Mouse (Mus musculus): ENCODE measurements around the gene Lmod3. TPM values are rescaled to one million over a fixed set of nuclear protein-coding genes. Genes with fewer than 3 reads are reported as not detected.

Lmod3 gene
- polyA plus RNA-seq, 1 experiment from 2014 or later, result 0.79 TPM

DNA sequence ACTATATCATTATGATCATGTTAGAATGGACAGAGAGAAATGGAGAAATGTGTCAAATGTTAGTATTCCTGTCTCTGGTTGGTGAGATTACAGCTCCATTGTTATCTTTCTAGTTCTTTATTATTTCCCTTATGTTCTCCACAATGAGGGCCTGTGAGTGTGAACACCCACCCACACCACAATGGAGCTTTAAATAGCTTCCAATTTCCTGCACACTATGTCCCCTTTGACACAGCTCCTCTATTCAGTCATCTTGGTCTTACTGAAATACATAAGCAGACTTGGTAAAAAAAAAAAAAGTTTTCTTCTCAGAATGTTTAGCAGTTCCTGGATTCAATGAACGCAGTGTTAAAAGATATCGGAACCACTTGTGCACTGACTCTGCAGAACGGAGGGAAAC, 38.1 kb upstream of the Lmod3 start:
- Histone ChIP-seq H3K9me3 (replicated peaks) (no peaks in the 10 kb centered on the region), H3K27me3 (no peaks in the 10 kb centered on the region), H3K4me1 (peaks cover 15% of the 10 kb centered on the region), H3K4me2 (peak overlapping the region; percentile 12; the same call in 1 of the 2 replicates), H3K4me3 (replicated peaks) (no peak overlapping the region), H3K9ac (no peak overlapping the region), H3K36me3 (peaks cover 30% of the 10 kb centered on the region), H3K27ac (peak overlapping the region; percentile 57; the same call in 1 of the 2 replicates)
- ATAC-seq (replicated peaks; ENCODE audit: low FRiP score), result no peak
- 60% methylated on average over 3 of the region's 3 CpGs for WGBS

GRCm38 (mm10) chr6:97289838-97290237, 37.3 kb upstream of the Lmod3 start:
- no peak for ATAC-seq (replicated peaks; ENCODE audit: low FRiP score)
- Histone ChIP-seq H3K27me3 (no peaks in the 10 kb centered on the region), H3K9ac (no peak overlapping the region), H3K9me3 (replicated peaks) (no peaks in the 10 kb centered on the region), H3K4me1 (peaks cover 15% of the 10 kb centered on the region), H3K36me3 (peaks cover 23% of the 10 kb centered on the region), H3K27ac (no peak overlapping the region), H3K4me3 (replicated peaks) (no peak overlapping the region), H3K4me2 (no peak overlapping the region)
- 90% methylated on average over 4 of the region's 4 CpGs for WGBS

DNA sequence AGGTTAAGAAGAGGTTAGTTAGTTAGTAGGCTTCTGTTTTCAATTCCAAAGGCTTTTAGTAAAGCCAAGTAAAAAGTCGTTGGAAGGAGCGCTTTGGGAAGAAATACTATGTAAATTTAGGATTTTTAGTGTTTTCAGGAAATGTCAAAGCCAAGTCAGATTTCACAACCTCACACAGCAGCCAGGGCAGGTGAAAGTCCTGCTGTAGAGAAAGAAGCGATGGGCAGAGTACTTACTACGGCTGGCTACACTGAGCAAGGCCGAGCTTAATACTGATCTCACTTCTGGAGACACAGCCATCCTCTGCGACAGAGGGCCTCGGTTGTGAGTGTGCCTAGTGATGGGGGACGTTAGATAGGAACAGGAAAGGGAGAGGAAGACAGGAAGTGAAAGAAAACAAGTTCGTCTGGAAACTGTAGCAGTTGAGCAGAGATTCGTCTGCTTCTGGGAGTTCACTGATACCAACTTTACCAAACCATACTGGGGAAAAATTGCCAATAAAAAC, 36.8 kb upstream of the Lmod3 start:
- Histone ChIP-seq H3K27ac (no peak overlapping the region), H3K36me3 (peaks cover 23% of the 10 kb centered on the region), H3K4me1 (peaks cover 15% of the 10 kb centered on the region), H3K9ac (no peak overlapping the region), H3K27me3 (no peaks in the 10 kb centered on the region), H3K9me3 (replicated peaks) (no peaks in the 10 kb centered on the region), H3K4me3 (replicated peaks) (no peak overlapping the region), H3K4me2 (no peak overlapping the region)
- ATAC-seq (replicated peaks; ENCODE audit: low FRiP score), result no peak
- WGBS, result 61% methylated on average over 10 of the region's 10 CpGs

DNA sequence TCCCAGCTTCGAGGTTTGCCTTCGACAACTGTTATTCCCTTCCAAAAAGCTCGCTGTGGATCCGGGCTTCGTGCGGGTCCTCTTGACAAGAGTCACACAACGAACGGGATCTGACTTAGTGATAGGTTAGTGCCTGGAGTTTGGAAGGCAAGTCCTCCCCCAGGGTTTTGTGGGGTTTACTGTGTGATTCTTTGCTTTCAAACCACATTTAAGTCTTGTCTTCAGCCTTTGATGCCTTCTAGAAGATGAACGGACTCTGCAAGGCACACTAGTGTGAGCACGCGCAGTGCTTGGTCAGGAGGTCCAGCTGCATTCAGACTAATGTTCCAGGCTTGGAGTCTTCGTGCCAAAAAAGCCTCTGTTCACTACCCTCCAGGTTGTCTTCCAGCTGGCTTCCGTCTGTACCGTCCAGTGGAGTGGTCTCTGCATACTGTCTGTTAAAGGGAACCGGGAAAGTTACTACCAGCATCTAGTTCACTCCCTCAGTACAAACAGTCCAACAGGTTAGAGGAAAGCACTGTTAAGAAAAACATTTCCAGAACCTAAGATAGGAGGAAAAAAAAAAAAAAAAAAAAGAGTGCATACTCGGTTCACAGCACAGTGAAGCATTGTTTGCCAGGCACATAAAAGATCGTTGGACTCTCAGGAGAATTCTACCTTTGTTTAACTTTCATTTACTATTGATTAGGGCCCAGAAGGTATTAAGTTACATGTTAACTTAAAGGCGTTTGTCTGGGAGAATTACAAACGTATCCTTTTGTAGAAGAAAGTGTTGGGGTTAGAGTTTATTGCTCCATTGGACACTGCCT, 35.7 kb upstream of the Lmod3 start:
- no peak for ATAC-seq (replicated peaks; ENCODE audit: low FRiP score)
- H3K9ac ChIP-seq, result no peak overlapping the region
- H3K27ac ChIP-seq, result peak overlapping the region; percentile 34; the same call in 1 of the 2 replicates
- peaks cover 23% of the 10 kb centered on the region for H3K36me3 ChIP-seq
- no peak overlapping the region for H3K4me2 ChIP-seq
- 63% methylated on average over 19 of the region's 19 CpGs for WGBS
- H3K9me3 ChIP-seq (replicated peaks), result no peaks in the 10 kb centered on the region
- peaks cover 15% of the 10 kb centered on the region for H3K4me1 ChIP-seq
- no peak overlapping the region for H3K4me3 ChIP-seq (replicated peaks)
- no peaks in the 10 kb centered on the region for H3K27me3 ChIP-seq

DNA sequence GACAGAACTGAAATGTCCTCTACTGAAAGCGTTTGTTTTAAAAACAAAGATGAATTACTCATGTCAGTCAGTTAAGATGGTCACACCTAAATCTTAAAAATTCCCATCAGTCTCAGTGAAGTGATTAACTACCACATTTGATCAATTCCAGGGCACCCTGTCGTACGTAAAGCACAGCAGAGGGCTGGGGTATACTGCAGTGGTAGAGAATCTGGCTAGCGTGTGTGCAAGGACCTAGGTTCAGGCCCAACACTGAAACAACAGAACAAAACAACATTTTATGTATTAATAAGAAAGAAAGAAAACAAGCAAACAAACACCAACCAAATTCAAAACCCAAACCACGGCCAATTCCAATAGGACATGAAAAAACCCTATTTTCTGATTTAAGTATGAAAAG, 33.8 kb upstream of the Lmod3 start:
- 89% methylated on average over 5 of the region's 5 CpGs for WGBS
- ATAC-seq (replicated peaks; ENCODE audit: low FRiP score), result no peak
- H3K27me3 ChIP-seq, result no peaks in the 10 kb centered on the region

GRCm38 (mm10) chr6:97283676-97284075, 31.1 kb upstream of the Lmod3 start:
- Histone ChIP-seq H3K4me3 (replicated peaks) (no peak overlapping the region), H3K9me3 (replicated peaks) (no peaks in the 10 kb centered on the region), H3K27me3 (no peaks in the 10 kb centered on the region), H3K4me2 (no peak overlapping the region), H3K27ac (no peak overlapping the region), H3K36me3 (peaks cover 10% of the 10 kb centered on the region), H3K9ac (no peak overlapping the region), H3K4me1 (peaks cover 11% of the 10 kb centered on the region)
- WGBS, result 95% methylated on average over 1 of the region's 1 CpGs
- ATAC-seq (replicated peaks; ENCODE audit: low FRiP score), result no peak

More for the DNA sequence above, 33.8 kb upstream of the Lmod3 start:
- Histone ChIP-seq H3K9me3 (replicated peaks) (no peaks in the 10 kb centered on the region), H3K4me3 (replicated peaks) (no peak overlapping the region), H3K9ac (no peak overlapping the region), H3K36me3 (peaks cover 10% of the 10 kb centered on the region), H3K27ac (no peak overlapping the region), H3K4me1 (peaks cover 13% of the 10 kb centered on the region), H3K4me2 (no peak overlapping the region)

- Histone ChIP-seq H3K4me3 (replicated peaks) (no peak overlapping the region), H3K4me2 (peak overlapping the region; percentile 74; the same call in 1 of the 2 replicates), H3K9me3 (replicated peaks) (no peaks in the 10 kb centered on the region), H3K36me3 (no peaks in the 10 kb centered on the region), H3K9ac (no peak overlapping the region), H3K27me3 (no peaks in the 10 kb centered on the region), H3K27ac (no peak overlapping the region), H3K4me1 (peaks cover 19% of the 10 kb centered on the region)
- ATAC-seq (replicated peaks; ENCODE audit: low FRiP score), result no peak
- 44% methylated on average over 6 of the region's 6 CpGs for WGBS
Observed at GRCm38 (mm10) chr6:97278878-97279277, 26.3 kb upstream of the Lmod3 start.

DNA sequence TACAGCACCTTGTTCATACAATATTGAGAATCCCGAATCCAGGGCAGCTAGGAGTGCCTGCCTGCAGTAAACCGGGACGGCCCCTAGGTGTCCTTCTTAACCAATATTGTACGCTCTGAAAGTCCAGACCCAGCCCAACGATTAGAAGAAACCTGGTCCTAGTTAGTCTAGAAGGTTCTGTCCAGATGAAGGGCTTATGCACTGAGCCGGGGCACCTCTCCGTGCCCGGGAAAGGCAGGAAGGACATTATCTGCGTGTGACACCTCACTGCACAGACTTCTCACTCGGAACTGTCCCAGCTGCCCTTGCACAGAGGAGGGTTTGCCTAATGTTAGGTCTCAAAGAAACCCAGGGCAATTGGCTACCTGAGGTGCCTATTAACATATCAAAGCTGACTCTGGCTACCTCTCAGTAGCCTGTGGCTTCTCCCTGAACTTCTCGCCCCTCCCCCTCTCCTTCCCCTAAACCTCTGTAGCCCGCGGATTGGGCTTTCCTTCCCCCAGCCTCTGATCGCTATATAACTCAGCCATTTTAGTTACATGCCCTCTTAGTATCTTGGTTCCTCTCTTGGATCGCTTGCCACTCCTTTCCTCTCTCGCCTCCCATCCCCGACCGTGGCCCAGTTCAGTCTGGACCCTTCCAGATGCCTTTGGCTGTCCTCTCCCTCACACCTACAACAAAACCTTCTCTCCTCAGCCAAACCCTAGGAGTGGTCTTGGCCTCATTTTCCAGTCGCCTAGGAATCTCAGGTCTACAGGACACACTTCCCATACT, 25.6 kb upstream of the Lmod3 start:
- peak overlapping the region; percentile 70 for H3K27ac ChIP-seq

DNA sequence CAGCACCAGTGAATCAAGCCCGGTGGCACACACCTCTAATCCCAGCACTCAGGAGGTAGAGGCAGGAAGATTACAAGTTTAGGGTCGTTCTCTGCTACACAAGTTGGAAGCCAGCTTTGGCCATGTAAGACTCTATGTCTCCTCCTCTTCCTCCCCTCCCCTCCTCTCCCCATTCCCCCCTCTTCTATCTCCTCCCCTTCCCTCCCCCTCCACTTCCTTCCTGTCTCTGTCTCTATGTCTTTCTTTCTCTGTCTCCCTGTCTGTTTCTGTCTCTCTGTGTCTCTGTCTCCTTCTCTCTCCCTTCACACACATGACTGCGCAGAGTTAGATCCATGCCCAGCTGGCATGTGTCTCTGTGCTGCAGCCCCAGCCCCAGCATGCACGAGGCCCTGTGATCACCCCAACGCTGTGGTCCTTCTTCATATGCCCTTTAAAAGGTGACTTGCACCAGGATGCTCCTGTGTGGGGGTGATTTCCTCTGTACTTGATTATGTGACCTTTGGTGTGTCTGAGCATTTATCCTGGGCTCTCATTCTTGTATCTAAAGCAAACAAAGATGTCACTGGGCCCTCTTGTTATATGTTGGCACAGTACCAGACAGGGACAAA, 24.4 kb upstream of the Lmod3 start:
- ATAC-seq (replicated peaks; ENCODE audit: low FRiP score), result no peak
- Histone ChIP-seq H3K4me3 (replicated peaks) (no peak overlapping the region), H3K9me3 (replicated peaks) (no peaks in the 10 kb centered on the region), H3K9ac (no peak overlapping the region), H3K27me3 (no peaks in the 10 kb centered on the region), H3K4me1 (peaks cover 19% of the 10 kb centered on the region), H3K27ac (no peak overlapping the region), H3K4me2 (no peak overlapping the region), H3K36me3 (no peaks in the 10 kb centered on the region)
- WGBS, result 59% methylated on average over 5 of the region's 5 CpGs

More for the DNA sequence above, 25.6 kb upstream of the Lmod3 start:
- Histone ChIP-seq H3K9me3 (replicated peaks) (no peaks in the 10 kb centered on the region), H3K9ac (peak overlapping the region; percentile 19; the same call in 1 of the 2 replicates), H3K4me1 (peaks cover 19% of the 10 kb centered on the region), H3K27me3 (no peaks in the 10 kb centered on the region), H3K4me3 (replicated peaks) (peak overlapping the region; percentile 37), H3K36me3 (no peaks in the 10 kb centered on the region), H3K4me2 (peak overlapping the region; percentile 74)
- peak; percentile 85 for ATAC-seq (replicated peaks; ENCODE audit: low FRiP score)
- WGBS, result 4% methylated on average over 19 of the region's 19 CpGs

- H3K4me1 ChIP-seq, result peaks cover 19% of the 10 kb centered on the region
- no peak overlapping the region for H3K27ac ChIP-seq
- no peak overlapping the region for H3K4me2 ChIP-seq
- no peak overlapping the region for H3K9ac ChIP-seq
- H3K36me3 ChIP-seq, result no peaks in the 10 kb centered on the region
- H3K4me3 ChIP-seq (replicated peaks), result no peak overlapping the region
- 42% methylated on average over 4 of the region's 4 CpGs for WGBS
- no peaks in the 10 kb centered on the region for H3K27me3 ChIP-seq
- H3K9me3 ChIP-seq (replicated peaks), result no peaks in the 10 kb centered on the region
- no peak for ATAC-seq (replicated peaks; ENCODE audit: low FRiP score)
Observed at GRCm38 (mm10) chr6:97276366-97276765, 23.8 kb upstream of the Lmod3 start.

DNA sequence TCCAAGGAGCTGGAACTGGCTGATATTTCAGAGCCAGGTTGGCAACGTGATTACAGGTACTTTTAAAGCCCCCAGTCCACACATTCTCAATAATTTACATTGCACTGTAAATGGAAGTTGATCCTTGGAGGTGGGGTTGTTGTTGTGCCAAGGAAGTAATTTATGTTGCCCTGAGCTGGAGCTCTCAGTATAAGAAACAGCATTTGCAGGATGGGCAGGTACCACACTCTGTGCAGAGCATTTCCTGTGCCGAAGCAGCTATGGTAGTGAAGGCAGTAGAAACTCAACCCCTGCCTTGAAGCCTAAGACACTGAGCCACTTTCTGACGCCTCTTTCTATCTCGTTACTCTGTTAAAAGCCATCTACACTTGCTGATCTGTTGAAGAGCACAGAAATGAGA, 23.2 kb upstream of the Lmod3 start:
- H3K27me3 ChIP-seq, result no peaks in the 10 kb centered on the region
- no peak for ATAC-seq (replicated peaks; ENCODE audit: low FRiP score)
- H3K4me3 ChIP-seq (replicated peaks), result no peak overlapping the region
- 45% methylated on average over 4 of the region's 4 CpGs for WGBS
- H3K27ac ChIP-seq, result no peak overlapping the region
- no peak overlapping the region for H3K9ac ChIP-seq
- H3K9me3 ChIP-seq (replicated peaks), result no peaks in the 10 kb centered on the region
- no peaks in the 10 kb centered on the region for H3K36me3 ChIP-seq
- no peak overlapping the region for H3K4me2 ChIP-seq
- H3K4me1 ChIP-seq, result peaks cover 19% of the 10 kb centered on the region

- WGBS, result 87% methylated on average over 3 of the region's 3 CpGs
- no peaks in the 10 kb centered on the region for H3K27me3 ChIP-seq
- H3K36me3 ChIP-seq, result no peaks in the 10 kb centered on the region
- no peak overlapping the region for H3K4me2 ChIP-seq
- no peak overlapping the region for H3K9ac ChIP-seq
- no peaks in the 10 kb centered on the region for H3K9me3 ChIP-seq (replicated peaks)
- H3K27ac ChIP-seq, result no peak overlapping the region
- H3K4me3 ChIP-seq (replicated peaks), result no peak overlapping the region
- ATAC-seq (replicated peaks; ENCODE audit: low FRiP score), result no peak
- peaks cover 15% of the 10 kb centered on the region for H3K4me1 ChIP-seq
Observed at GRCm38 (mm10) chr6:97273777-97274176, 21.2 kb upstream of the Lmod3 start.
